9 mouse cellular contexts compared by ENCODE assay signal in genomic region chr6:50763121-50763520, GRCm38 (mm10).
DNase-seq lines count a peak whose midpoint lies in the region; ATAC-seq and TF ChIP-seq lines count a peak whose summit lies in the region.
"Had no signal": no experiment of that assay in that cellular context is flagged by ENCODE, and none has a peak within 500 bp of the region (broad histone marks: within the 10 kb centered on the region; RNA-seq: fewer than 3 reads in every experiment).

No protein-coding gene starts in this region.

- no peaks in the 10 kb centered on the region for H3K27me3 ChIP-seq in cerebellum, adult 2 months (ENCODE audit: control insufficient read depth, insufficient read depth, low read length)
- no peaks in the 10 kb centered on the region for H3K27me3 ChIP-seq in neural tube, embryonic 13.5 days

- TF ChIP-seq POLR2A in cerebellum, adult 2 months (IDR thresholded peaks at IDR 0.05; ENCODE audit: borderline replicate concordance, insufficient read depth, low read length), result no peak
- TF ChIP-seq POLR2A in lung, adult 2 months (IDR thresholded peaks at IDR 0.05; ENCODE audit: borderline replicate concordance, extremely low read depth, low read depth, low read length), result no peak

- H3K36me3 ChIP-seq in neural tube, embryonic 13.5 days, result no peaks in the 10 kb centered on the region
- H3K36me3 ChIP-seq: midbrain, embryonic 10.5 days had no signal

- TF ChIP-seq CTCF in cerebellum, adult 2 months (IDR thresholded peaks at IDR 0.05; ENCODE audit: borderline replicate concordance, insufficient read depth, low read depth, low read length), result no peak
- TF ChIP-seq CTCF in lung, adult 2 months (IDR thresholded peaks at IDR 0.05; ENCODE audit: insufficient read depth, low read length), result no peak

- H3K27ac ChIP-seq in cerebellum, adult 2 months (ENCODE audit: insufficient read depth, low read length), result no peak overlapping the region
- H3K27ac ChIP-seq in neural tube, embryonic 13.5 days (replicated peaks), result no peak overlapping the region
- H3K27ac ChIP-seq: midbrain, embryonic 10.5 days had no signal

- H3K4me2 ChIP-seq in neural tube, embryonic 13.5 days, result peak overlapping the region; percentile 13; the same call in 1 of the 2 replicates

- 83% methylated on average over 4 of the region's 4 CpGs for WGBS in cerebellum, adult 2 months
- WGBS in lung, adult 2 months, result 84% methylated on average over 4 of the region's 4 CpGs
- 19% methylated on average over 4 of the region's 4 CpGs for WGBS in neural tube, embryonic 13.5 days

- no peak overlapping the region for H3K4me3 ChIP-seq in cerebellum, adult 2 months (replicated peaks; ENCODE audit: insufficient read depth, low read depth, low read length)
- H3K4me3 ChIP-seq in lung, adult 2 months (replicated peaks; ENCODE audit: extremely low read depth, low read depth, low read length), result no peak overlapping the region
- H3K4me3 ChIP-seq in neural tube, embryonic 13.5 days, result no peak overlapping the region
- H3K4me3 ChIP-seq: midbrain, embryonic 10.5 days had no signal

- no peaks in the 10 kb centered on the region for H3K4me1 ChIP-seq in cerebellum, adult 2 months (ENCODE audit: control insufficient read depth, insufficient read depth, low read length)
- no peaks in the 10 kb centered on the region for H3K4me1 ChIP-seq in lung, adult 2 months (ENCODE audit: control insufficient read depth, insufficient read depth, low read length)
- peaks cover 13% of the 10 kb centered on the region for H3K4me1 ChIP-seq in neural tube, embryonic 13.5 days (replicated peaks)

- ATAC-seq in neural tube, embryonic 13.5 days (ENCODE audit: low read depth), result peak; percentile 85; the same call in 1 of the 2 replicates

- peak; percentile 20 to 68 for DNase-seq in cerebellum, adult 2 months
- DNase-seq in cerebellum, adult 8-10 months, result no peak
- DNase-seq in lung, postnatal 10 days, result peak; percentile 58
- DNase-seq in lung, adult 2 months, result no peak
- peak; percentile 54 for DNase-seq in embryo, embryonic 10.5 days (ENCODE audit: low spot score)
- no peak for DNase-seq in spleen, adult 18-20 months
- no peak for DNase-seq in spleen, postnatal 36 days (ENCODE audit: low spot score in 2 of 2)

- H3K9me3 ChIP-seq in neural tube, embryonic 13.5 days, result no peaks in the 10 kb centered on the region
- H3K9me3 ChIP-seq: midbrain, embryonic 10.5 days had no signal

- H3K9ac ChIP-seq in neural tube, embryonic 13.5 days, result no peak overlapping the region

Comparison
In these comparisons a context has a peak if more than half of its experiments do, and no peak if none do; other contexts are left out.
1. DNase-seq: peak in cerebellum, adult 2 months (2 of 2), lung, postnatal 10 days (single experiment) and embryo, embryonic 10.5 days (single experiment); none in cerebellum, adult 8-10 months (single experiment), lung, adult 2 months (single experiment), spleen, adult 18-20 months (0 of 2) and spleen, postnatal 36 days (0 of 2).